Mouse (Mus musculus) limb, embryonic 11.5 days (tissue): ENCODE results near the gene Ugcg. TPM values are rescaled to one million over a fixed set of nuclear protein-coding genes. Genes with fewer than 3 reads are reported as not detected.

Experiments used
- polyA plus RNA-seq: library from polyadenylated mRNA; unstranded; fragments of >200 nt; fragmentation: Nextera tagmentation; extraction: Ambion mirVana; gene quantifications from 2 replicates; pipeline ENCODE4 v1.2.1, GENCODE M21; 2014

Ugcg gene
- polyA plus RNA-seq, 1 experiment from 2014 or later: 10.3 TPM

Other genes with a start within 250 kb of the Ugcg start
- gene Zkscan16, start 245.6 kb upstream of the Ugcg start, polyA plus RNA-seq: 1.1 TPM in 2 replicates
- gene Ptgr1, start 202.1 kb upstream of the Ugcg start, polyA plus RNA-seq: 24.4 and 25.9 TPM in 2 replicates
- 7.4 and 8.9 TPM in 2 replicates for gene Dnajc25, start 194.2 kb upstream of the Ugcg start, polyA plus RNA-seq
- gene Gm20503, start 186.0 kb upstream of the Ugcg start, polyA plus RNA-seq: 9.7 TPM in 2 replicates
- gene Gng10, start 154.2 kb upstream of the Ugcg start, polyA plus RNA-seq: 118 and 124 TPM in 2 replicates
- not detected in 2 replicates for gene AI481877, start 50.3 kb upstream of the Ugcg start, polyA plus RNA-seq
- 0.99 and 1.9 TPM in 2 replicates for gene Susd1, start 249.4 kb downstream of the Ugcg start, polyA plus RNA-seq